Mouse (Mus musculus): ENCODE measurements around the gene Bcas1.

DNA sequence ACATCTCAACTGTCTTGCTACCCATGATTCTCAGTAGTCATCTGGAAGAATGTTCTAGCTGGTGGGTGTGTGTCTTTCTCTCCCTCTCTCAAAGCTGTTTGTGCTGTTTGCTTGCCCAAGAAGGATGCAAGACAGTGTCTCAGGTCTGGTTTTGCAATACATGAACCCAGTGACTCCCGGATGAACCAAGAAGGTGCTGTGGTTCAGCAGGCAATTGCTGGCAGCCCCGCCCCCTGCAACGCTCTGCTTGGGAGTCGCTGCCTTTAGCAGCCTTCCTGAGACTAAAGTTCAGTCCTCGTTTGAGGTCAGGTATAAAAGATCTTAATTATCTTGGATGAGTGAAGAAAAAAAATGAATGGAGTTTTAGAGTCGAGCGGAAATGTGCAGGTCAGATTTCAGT, 34.0 kb upstream of the Bcas1 start:
- TF ChIP-seq CTCF (IDR thresholded peaks at IDR 0.05; ENCODE audit: control insufficient read depth, insufficient read depth, insufficient read length): no peak
- no peak for TF ChIP-seq MAX (IDR thresholded peaks at IDR 0.05)
- no peak for TF ChIP-seq MYOD1 (IDR thresholded peaks at IDR 0.05; ENCODE audit: control insufficient read depth, insufficient read length, low read depth)
- no peak for TF ChIP-seq MYOG (IDR thresholded peaks at IDR 0.05; ENCODE audit: control insufficient read depth, extremely low read depth, insufficient read length)

All from C2C12 (cell line).